Mouse (Mus musculus) ES-Bruce4 (cell line): ENCODE data around the gene Smoc1. TPM values are rescaled to one million over a fixed set of nuclear protein-coding genes. Genes with fewer than 3 reads are reported as not detected.

Experiments used
- H3K27ac ChIP-seq: 2 replicates; pipeline ENCODE4 v1.5.1; 2012; ENCODE audit warnings: low read length, inconsistent platforms; ENCODE audit not compliant: insufficient read depth
- H3K27me3 ChIP-seq: 2 replicates; pipeline ENCODE4 v1.6.1; 2012; ENCODE audit warnings: mild to moderate bottlenecking, low read length, inconsistent platforms; ENCODE audit not compliant: control insufficient read depth, poor library complexity, insufficient read depth, severe bottlenecking
- H3K36me3 ChIP-seq: 2 replicates; pipeline ENCODE4 v1.6.1; 2012; ENCODE audit warnings: inconsistent platforms, mild to moderate bottlenecking, low read length, moderate library complexity; ENCODE audit not compliant: control insufficient read depth, poor library complexity, insufficient read depth, severe bottlenecking
- H3K4me1 ChIP-seq: one replicate; pipeline ENCODE4 v1.8.1; 2011; ENCODE audit warnings: low read length; ENCODE audit not compliant: control insufficient read depth, insufficient read depth
- H3K4me3 ChIP-seq: 2 replicates; pipeline ENCODE4 v1.5.1; 2011; ENCODE audit warnings: low read depth, mild to moderate bottlenecking, low read length
- H3K9ac ChIP-seq: 2 replicates; pipeline ENCODE4 v1.6.1; 2012; ENCODE audit warnings: low read depth, mild to moderate bottlenecking, inconsistent platforms; ENCODE audit not compliant: poor library complexity, severe bottlenecking
- H3K9me3 ChIP-seq: replicated peaks from 2 replicates; pipeline ENCODE4 v1.6.1; 2012; ENCODE audit warnings: mild to moderate bottlenecking, low read length, inconsistent platforms; ENCODE audit not compliant: control insufficient read depth, poor library complexity, insufficient read depth, severe bottlenecking
- CTCF ChIP-seq: IDR thresholded peaks from one replicate; pipeline ENCODE4 v1.8.1; 2011; ENCODE audit warnings: low read depth, low read length
- EP300 ChIP-seq: IDR thresholded peaks from 2 replicates; pipeline ENCODE4 v1.6.1; 2011; ENCODE audit warnings: low read depth, low read length; ENCODE audit not compliant: insufficient read depth
- POLR2A ChIP-seq: IDR thresholded peaks from one replicate; pipeline ENCODE4 v1.8.1; 2011; ENCODE audit warnings: low read length; ENCODE audit not compliant: insufficient read depth
- polyA plus RNA-seq: library from polyadenylated mRNA; stranded (reverse); fragments of >200 nt; gene quantifications from 2 replicates; pipeline ENCODE4 v1.2.4, GENCODE M21; 2011; ENCODE audit warnings: low read depth; ENCODE audit not compliant: missing spikeins, insufficient read depth, insufficient read length

The Smoc1 gene
- polyA plus RNA-seq, 1 experiment = 6.7 TPM

GRCm38 (mm10) chr12:81112321-81112720 lies 85.7 kb downstream of the Smoc1 start:
- no peaks in the 10 kb centered on the region for H3K4me1 ChIP-seq
- TF ChIP-seq EP300 = no peak
- no peak for TF ChIP-seq CTCF
- no peak for TF ChIP-seq POLR2A
- H3K9me3 ChIP-seq = no peaks in the 10 kb centered on the region

GRCm38 (mm10) chr12:81120301-81120700 lies 93.7 kb downstream of the Smoc1 start:
- Histone ChIP-seq H3K9me3 (peaks cover 3% of the 10 kb centered on the region; the same call in 1 of the 2 replicates), H3K4me3 (no peak overlapping the region), H3K4me1 (no peaks in the 10 kb centered on the region), H3K27ac (no peak overlapping the region), H3K27me3 (no peaks in the 10 kb centered on the region), H3K9ac (no peak overlapping the region), H3K36me3 (no peaks in the 10 kb centered on the region)
- TF ChIP-seq CTCF (no peak), POLR2A (no peak), EP300 (no peak)

More at GRCm38 (mm10) chr12:81112321-81112720, 85.7 kb downstream of the Smoc1 start:
- H3K9ac ChIP-seq = no peak overlapping the region
- no peak overlapping the region for H3K4me3 ChIP-seq
- H3K36me3 ChIP-seq = no peaks in the 10 kb centered on the region
- no peak overlapping the region for H3K27ac ChIP-seq
- H3K27me3 ChIP-seq = no peaks in the 10 kb centered on the region

DNA sequence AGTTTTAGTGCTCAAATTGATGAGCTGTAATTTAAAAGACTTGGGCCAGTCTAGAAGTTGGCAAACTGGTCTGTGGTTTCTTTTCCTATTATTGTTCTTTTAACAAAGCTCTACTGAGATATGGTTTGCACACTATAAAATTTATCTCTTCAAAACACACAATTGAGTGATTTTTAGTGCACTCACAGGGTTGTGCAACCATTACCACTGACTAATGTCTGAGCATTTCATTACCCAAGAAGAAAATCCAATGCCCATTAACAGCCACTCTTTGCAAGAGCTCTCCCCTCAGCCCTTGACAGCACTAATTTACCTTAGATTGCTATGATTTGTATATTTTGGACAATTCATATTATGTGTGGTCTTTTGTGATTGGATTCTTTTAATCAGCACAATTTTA lies 97.2 kb downstream of the Smoc1 start:
- no peak overlapping the region for H3K27ac ChIP-seq
- TF ChIP-seq EP300 (no peak), CTCF (no peak), POLR2A (no peak)
- no peak overlapping the region for H3K4me3 ChIP-seq
- H3K36me3 ChIP-seq = no peaks in the 10 kb centered on the region
- H3K4me1 ChIP-seq = no peaks in the 10 kb centered on the region
- H3K9ac ChIP-seq = no peak overlapping the region
- no peaks in the 10 kb centered on the region for H3K27me3 ChIP-seq
- H3K9me3 ChIP-seq = peaks cover 3% of the 10 kb centered on the region; the same call in 1 of the 2 replicates

DNA sequence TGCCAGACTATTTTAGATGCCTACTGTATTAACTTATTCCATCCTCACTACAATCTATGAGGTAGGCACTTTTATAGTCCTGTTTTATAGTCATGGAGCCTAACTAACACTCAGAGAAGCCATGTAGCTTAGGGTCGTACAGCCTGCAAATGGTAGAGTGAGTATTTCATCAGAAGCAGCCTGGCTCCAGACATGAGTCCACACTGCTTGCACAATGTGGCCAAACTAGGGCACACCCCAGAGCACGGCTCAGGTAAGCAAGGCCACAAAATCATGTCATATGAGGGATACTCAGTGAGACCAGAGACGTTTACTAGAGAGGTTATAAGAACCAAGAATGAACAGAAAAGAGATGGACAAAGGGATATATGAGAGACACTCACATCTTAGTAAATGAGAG lies 100.2 kb downstream of the Smoc1 start:
- Histone ChIP-seq H3K9ac (no peak overlapping the region), H3K27me3 (no peaks in the 10 kb centered on the region), H3K4me3 (no peak overlapping the region), H3K4me1 (no peaks in the 10 kb centered on the region), H3K9me3 (no peaks in the 10 kb centered on the region), H3K36me3 (no peaks in the 10 kb centered on the region), H3K27ac (no peak overlapping the region)
- TF ChIP-seq POLR2A = no peak
- TF ChIP-seq EP300 = no peak
- no peak for TF ChIP-seq CTCF

GRCm38 (mm10) chr12:81128693-81129092 lies 102.1 kb downstream of the Smoc1 start:
- Histone ChIP-seq H3K4me1 (no peaks in the 10 kb centered on the region), H3K27me3 (no peaks in the 10 kb centered on the region), H3K4me3 (no peak overlapping the region), H3K9ac (no peak overlapping the region), H3K27ac (no peak overlapping the region), H3K36me3 (no peaks in the 10 kb centered on the region), H3K9me3 (no peaks in the 10 kb centered on the region)
- TF ChIP-seq POLR2A (no peak), EP300 (no peak), CTCF (no peak)

- Histone ChIP-seq H3K9me3 (no peaks in the 10 kb centered on the region), H3K36me3 (no peaks in the 10 kb centered on the region), H3K4me1 (no peaks in the 10 kb centered on the region), H3K27ac (no peak overlapping the region), H3K4me3 (no peak overlapping the region), H3K9ac (no peak overlapping the region), H3K27me3 (no peaks in the 10 kb centered on the region)
- TF ChIP-seq CTCF (no peak), POLR2A (no peak), EP300 (no peak)
Measured at GRCm38 (mm10) chr12:81130692-81131091, 104.1 kb downstream of the Smoc1 start.
